Mouse (Mus musculus): ENCODE results near the gene Gdf7. TPM values are rescaled to one million over a fixed set of nuclear protein-coding genes. Genes with fewer than 3 reads are reported as not detected.
A peak's percentile ranks its signal among the peaks of the same experiment; 100 is the strongest.

Gdf7 gene
- polyA plus RNA-seq, 1 experiment from 2014 or later = 2.1 TPM

- Histone ChIP-seq H3K27me3 (no peaks in the 10 kb centered on the region), H3K4me1 (peaks cover 9% of the 10 kb centered on the region), H3K4me2 (no peak overlapping the region), H3K4me3 (no peak overlapping the region), H3K36me3 (peaks cover 49% of the 10 kb centered on the region), H3K9ac (no peak overlapping the region), H3K27ac (no peak overlapping the region), H3K9me3 (no peaks in the 10 kb centered on the region)
- 89% methylated on average over 17 of the region's 17 CpGs for WGBS
- ATAC-seq (ENCODE audit: insufficient number of reproducible peaks, insufficient read depth, low FRiP score, low TSS enrichment, low read depth) = no peak
Measured at GRCm38 (mm10) chr12:8325943-8326522, 24.3 kb upstream of the Gdf7 start.

- no peak for ATAC-seq (ENCODE audit: insufficient number of reproducible peaks, insufficient read depth, low FRiP score, low TSS enrichment, low read depth)
- 88% methylated on average over 13 of the region's 13 CpGs for WGBS
- Histone ChIP-seq H3K27me3 (no peaks in the 10 kb centered on the region), H3K27ac (no peak overlapping the region), H3K9me3 (no peaks in the 10 kb centered on the region), H3K4me3 (no peak overlapping the region), H3K4me2 (no peak overlapping the region), H3K36me3 (peaks cover 50% of the 10 kb centered on the region), H3K4me1 (peaks cover 10% of the 10 kb centered on the region), H3K9ac (no peak overlapping the region)
Measured at GRCm38 (mm10) chr12:8325245-8325942, 23.6 kb upstream of the Gdf7 start.

- H3K4me2 ChIP-seq = no peak overlapping the region
Measured at GRCm38 (mm10) chr12:8324086-8324485, 22.3 kb upstream of the Gdf7 start.

GRCm38 (mm10) chr12:8321506-8321905 lies 19.8 kb upstream of the Gdf7 start:
- 91% methylated on average over 10 of the region's 10 CpGs for WGBS
- no peak overlapping the region for H3K9ac ChIP-seq
- no peaks in the 10 kb centered on the region for H3K9me3 ChIP-seq
- no peaks in the 10 kb centered on the region for H3K27me3 ChIP-seq
- no peak overlapping the region for H3K4me2 ChIP-seq
- peaks cover 57% of the 10 kb centered on the region for H3K36me3 ChIP-seq
- H3K27ac ChIP-seq = no peak overlapping the region
- no peak overlapping the region for H3K4me3 ChIP-seq
- ATAC-seq (ENCODE audit: insufficient number of reproducible peaks, insufficient read depth, low FRiP score, low TSS enrichment, low read depth) = no peak
- H3K4me1 ChIP-seq = peaks cover 22% of the 10 kb centered on the region

More at GRCm38 (mm10) chr12:8324086-8324485, 22.3 kb upstream of the Gdf7 start:
- Histone ChIP-seq H3K9ac (no peak overlapping the region), H3K4me1 (peaks cover 23% of the 10 kb centered on the region), H3K27me3 (no peaks in the 10 kb centered on the region), H3K36me3 (peaks cover 41% of the 10 kb centered on the region), H3K9me3 (no peaks in the 10 kb centered on the region), H3K27ac (no peak overlapping the region), H3K4me3 (no peak overlapping the region)
- ATAC-seq (ENCODE audit: insufficient number of reproducible peaks, insufficient read depth, low FRiP score, low TSS enrichment, low read depth) = no peak
- 81% methylated on average over 10 of the region's 10 CpGs for WGBS

- Histone ChIP-seq H3K9me3 (no peaks in the 10 kb centered on the region), H3K4me1 (peaks cover 22% of the 10 kb centered on the region), H3K4me3 (no peak overlapping the region), H3K27me3 (no peaks in the 10 kb centered on the region), H3K9ac (no peak overlapping the region), H3K36me3 (peaks cover 58% of the 10 kb centered on the region), H3K27ac (no peak overlapping the region; the same call in 1 of the 2 replicates), H3K4me2 (no peak overlapping the region)
- ATAC-seq (ENCODE audit: insufficient number of reproducible peaks, insufficient read depth, low FRiP score, low TSS enrichment, low read depth) = no peak
- WGBS = 48% methylated on average over 5 of the region's 5 CpGs
Measured at GRCm38 (mm10) chr12:8320084-8320713, 18.4 kb upstream of the Gdf7 start.

- Histone ChIP-seq H3K9ac (no peak overlapping the region), H3K4me1 (peaks cover 40% of the 10 kb centered on the region), H3K27me3 (peaks cover 15% of the 10 kb centered on the region), H3K9me3 (no peaks in the 10 kb centered on the region), H3K27ac (no peak overlapping the region), H3K36me3 (peaks cover 31% of the 10 kb centered on the region), H3K4me2 (no peak overlapping the region), H3K4me3 (no peak overlapping the region)
- 85% methylated on average over 5 of the region's 5 CpGs for WGBS
- ATAC-seq (ENCODE audit: insufficient number of reproducible peaks, insufficient read depth, low FRiP score, low TSS enrichment, low read depth) = no peak
Measured at GRCm38 (mm10) chr12:8316541-8316940, 14.8 kb upstream of the Gdf7 start.

GRCm38 (mm10) chr12:8313773-8314172 lies 12.0 kb upstream of the Gdf7 start:
- 19% methylated on average over 12 of the region's 12 CpGs for WGBS
- H3K9me3 ChIP-seq = no peaks in the 10 kb centered on the region
- H3K4me2 ChIP-seq = peak overlapping the region; percentile 94
- peaks cover 22% of the 10 kb centered on the region for H3K36me3 ChIP-seq
- H3K27ac ChIP-seq = no peak overlapping the region
- H3K27me3 ChIP-seq = peaks cover 34% of the 10 kb centered on the region
- H3K4me3 ChIP-seq = peak overlapping the region; percentile 73
- ATAC-seq (ENCODE audit: insufficient number of reproducible peaks, insufficient read depth, low FRiP score, low TSS enrichment, low read depth) = peak; percentile 4; the same call in 1 of the 2 replicates
- H3K4me1 ChIP-seq = peaks cover 33% of the 10 kb centered on the region
- H3K9ac ChIP-seq = peak overlapping the region; percentile 78

- Histone ChIP-seq H3K27me3 (peaks cover 34% of the 10 kb centered on the region), H3K9ac (peak within 1 kb of the TSS; percentile 78), H3K36me3 (peaks cover 17% of the 10 kb centered on the region), H3K9me3 (no peaks in the 10 kb centered on the region), H3K4me2 (peak within 1 kb of the TSS; percentile 94), H3K4me3 (peak within 1 kb of the TSS; percentile 73), H3K4me1 (peaks cover 29% of the 10 kb centered on the region), H3K27ac (no peak within 1 kb of the TSS)
- WGBS = under 1% methylated on average over 38 of the region's 38 CpGs
- peak; percentile 60 for ATAC-seq (ENCODE audit: insufficient number of reproducible peaks, insufficient read depth, low FRiP score, low TSS enrichment, low read depth)
Measured at GRCm38 (mm10) chr12:8313270-8313771, 11.6 kb upstream of the Gdf7 start, which contains the start of gene Hs1bp3. Gene Hs1bp3 (plus strand): TSS chr12:8313432.

GRCm38 (mm10) chr12:8312266-8312665 lies 10.5 kb upstream of the Gdf7 start:
- Histone ChIP-seq H3K4me1 (peaks cover 29% of the 10 kb centered on the region), H3K4me3 (no peak overlapping the region), H3K9me3 (no peaks in the 10 kb centered on the region), H3K36me3 (peaks cover 8% of the 10 kb centered on the region), H3K4me2 (no peak overlapping the region), H3K27me3 (peaks cover 34% of the 10 kb centered on the region), H3K27ac (no peak overlapping the region), H3K9ac (no peak overlapping the region)
- WGBS = 77% methylated on average over 4 of the region's 4 CpGs
- ATAC-seq (ENCODE audit: insufficient number of reproducible peaks, insufficient read depth, low FRiP score, low TSS enrichment, low read depth) = no peak

GRCm38 (mm10) chr12:8310992-8311391 lies 9.2 kb upstream of the Gdf7 start:
- Histone ChIP-seq H3K4me3 (no peak overlapping the region), H3K4me2 (no peak overlapping the region), H3K9ac (peak overlapping the region; percentile 46), H3K36me3 (no peaks in the 10 kb centered on the region), H3K27ac (no peak overlapping the region), H3K4me1 (peaks cover 33% of the 10 kb centered on the region), H3K9me3 (no peaks in the 10 kb centered on the region), H3K27me3 (peaks cover 38% of the 10 kb centered on the region)
- WGBS = 38% methylated on average over 17 of the region's 17 CpGs
- ATAC-seq (ENCODE audit: insufficient number of reproducible peaks, insufficient read depth, low FRiP score, low TSS enrichment, low read depth) = no peak

GRCm38 (mm10) chr12:8306910-8307309 lies 5.2 kb upstream of the Gdf7 start:
- Histone ChIP-seq H3K27me3 (peaks cover 66% of the 10 kb centered on the region), H3K9ac (no peak overlapping the region), H3K27ac (no peak overlapping the region)

More at GRCm38 (mm10) chr12:8306910-8307309, 5.2 kb upstream of the Gdf7 start:
- no peak overlapping the region for H3K4me3 ChIP-seq
- ATAC-seq (ENCODE audit: insufficient number of reproducible peaks, insufficient read depth, low FRiP score, low TSS enrichment, low read depth) = no peak
- H3K36me3 ChIP-seq = no peaks in the 10 kb centered on the region
- H3K4me2 ChIP-seq = no peak overlapping the region
- no peaks in the 10 kb centered on the region for H3K9me3 ChIP-seq
- WGBS = 62% methylated on average over 1 of the region's 1 CpGs
- H3K4me1 ChIP-seq = peaks cover 31% of the 10 kb centered on the region

All from embryonic facial prominence, embryonic 13.5 days (tissue).